Mouse (Mus musculus): ENCODE data around the gene Paip2b. TPM values are rescaled to one million over a fixed set of nuclear protein-coding genes. Genes with fewer than 3 reads are reported as not detected.

Paip2b gene
- total and polyA plus RNA-seq, 3 experiments: 13.4 to 39.4 (median 35.4) TPM

GRCm38 (mm10) chr6:83768485-83768884 lies 63.1 kb downstream of the Paip2b start:
- intact Hi-C loops (cut with DNase I): no loop called here
- 25% methylated on average over 5 of the region's 5 CpGs for WGBS
- Histone ChIP-seq H3K36me3 (ENCODE audit: control insufficient read depth, insufficient read depth, low read length) (no peaks in the 10 kb centered on the region), H3K4me3 (no peak overlapping the region), H3K4me1 (ENCODE audit: control insufficient read depth, insufficient read depth, low read length) (peaks cover 1% of the 10 kb centered on the region; the same call in 1 of the 2 replicates), H3K79me2 (replicated peaks; ENCODE audit: control insufficient read depth, insufficient read depth, low read length) (no peaks in the 10 kb centered on the region), H3K27ac (no peak overlapping the region), H3K27me3 (ENCODE audit: control insufficient read depth, insufficient read depth, low read length) (no peaks in the 10 kb centered on the region), H3K9ac (ENCODE audit: low read depth, low read length) (no peak overlapping the region)
- TF ChIP-seq EP300 (IDR thresholded peaks at IDR 0.05; ENCODE audit: insufficient read depth, low read depth, low read length): no peak
- TF ChIP-seq CTCF (IDR thresholded peaks at IDR 0.05): no peak
- TF ChIP-seq POLR2A (IDR thresholded peaks at IDR 0.05; ENCODE audit: insufficient read depth, low read depth, low read length): no peak
- DNase-seq: peak in 1 of 2 experiments; percentile 39

GRCm38 (mm10) chr6:83766982-83767381 lies 64.6 kb downstream of the Paip2b start:
- Histone ChIP-seq H3K4me1 (ENCODE audit: control insufficient read depth, insufficient read depth, low read length) (peaks cover 3% of the 10 kb centered on the region; the same call in 1 of the 2 replicates), H3K27ac (no peak overlapping the region), H3K9ac (ENCODE audit: low read depth, low read length) (no peak overlapping the region), H3K4me3 (no peak overlapping the region), H3K36me3 (ENCODE audit: control insufficient read depth, insufficient read depth, low read length) (no peaks in the 10 kb centered on the region), H3K79me2 (replicated peaks; ENCODE audit: control insufficient read depth, insufficient read depth, low read length) (no peaks in the 10 kb centered on the region), H3K27me3 (ENCODE audit: control insufficient read depth, insufficient read depth, low read length) (no peaks in the 10 kb centered on the region)
- no peak for TF ChIP-seq POLR2A (IDR thresholded peaks at IDR 0.05; ENCODE audit: insufficient read depth, low read depth, low read length)
- TF ChIP-seq CTCF (IDR thresholded peaks at IDR 0.05): no peak
- TF ChIP-seq EP300 (IDR thresholded peaks at IDR 0.05; ENCODE audit: insufficient read depth, low read depth, low read length): 0 out of 2 replicates have a peak, but pooled peaks have one; percentile 13
- DNase-seq: peak in 1 of 2 experiments; percentile 40
- intact Hi-C loops (cut with DNase I): no loop called here
- 41% methylated on average over 3 of the region's 3 CpGs for WGBS

- Histone ChIP-seq H3K4me3 (peak overlapping the region; percentile 33), H3K79me2 (replicated peaks; ENCODE audit: control insufficient read depth, insufficient read depth, low read length) (no peaks in the 10 kb centered on the region), H3K4me1 (ENCODE audit: control insufficient read depth, insufficient read depth, low read length) (peaks cover 1% of the 10 kb centered on the region; the same call in 1 of the 2 replicates), H3K36me3 (ENCODE audit: control insufficient read depth, insufficient read depth, low read length) (no peaks in the 10 kb centered on the region), H3K27me3 (ENCODE audit: control insufficient read depth, insufficient read depth, low read length) (no peaks in the 10 kb centered on the region), H3K9ac (ENCODE audit: low read depth, low read length) (peak overlapping the region; percentile 4), H3K27ac (no peak overlapping the region)
- intact Hi-C loops (cut with DNase I): no loop called here
- WGBS: 6% methylated on average over 35 of the region's 35 CpGs
- peak; percentile 31 to 36 for DNase-seq
- TF ChIP-seq EP300 (IDR thresholded peaks at IDR 0.05; ENCODE audit: insufficient read depth, low read depth, low read length) (no peak), CTCF (IDR thresholded peaks at IDR 0.05) (peak; percentile 21; the same call in 1 of the 2 replicates)
These were observed 68.6 kb downstream of the Paip2b start for GRCm38 (mm10) chr6:83762880-83763431.

- H3K9ac ChIP-seq (ENCODE audit: low read depth, low read length): peak within 1 kb of the TSS; percentile 4
- TF ChIP-seq POLR2A (IDR thresholded peaks at IDR 0.05; ENCODE audit: insufficient read depth, low read depth, low read length) (no peak), CTCF (IDR thresholded peaks at IDR 0.05) (no peak), EP300 (IDR thresholded peaks at IDR 0.05; ENCODE audit: insufficient read depth, low read depth, low read length) (no peak)
- H3K79me2 ChIP-seq (replicated peaks; ENCODE audit: control insufficient read depth, insufficient read depth, low read length): no peaks in the 10 kb centered on the region
- no peak within 1 kb of the TSS for H3K27ac ChIP-seq
- intact Hi-C loops (cut with DNase I): no loop called here
- no peaks in the 10 kb centered on the region for H3K36me3 ChIP-seq (ENCODE audit: control insufficient read depth, insufficient read depth, low read length)
- H3K4me1 ChIP-seq (ENCODE audit: control insufficient read depth, insufficient read depth, low read length): peaks cover 1% of the 10 kb centered on the region; the same call in 1 of the 2 replicates
- peak within 1 kb of the TSS; percentile 33 for H3K4me3 ChIP-seq
- H3K27me3 ChIP-seq (ENCODE audit: control insufficient read depth, insufficient read depth, low read length): no peaks in the 10 kb centered on the region
- WGBS: 44% methylated on average over 6 of the region's 6 CpGs
- no peak for DNase-seq
These were observed 69.2 kb downstream of the Paip2b start, which contains the start of gene Ankrd53 for GRCm38 (mm10) chr6:83762344-83762743. Gene Ankrd53 (plus strand): TSS chr6:83762644.

GRCm38 (mm10) chr6:83756051-83756450 lies 75.5 kb downstream of the Paip2b start:
- intact Hi-C loops (cut with DNase I): no loop called here
- H3K4me3 ChIP-seq: no peak overlapping the region
- DNase-seq: no peak
- H3K4me1 ChIP-seq (ENCODE audit: control insufficient read depth, insufficient read depth, low read length): no peaks in the 10 kb centered on the region
- WGBS: 70% methylated on average over 9 of the region's 9 CpGs
- H3K36me3 ChIP-seq (ENCODE audit: control insufficient read depth, insufficient read depth, low read length): no peaks in the 10 kb centered on the region
- H3K9ac ChIP-seq (ENCODE audit: low read depth, low read length): no peak overlapping the region
- H3K79me2 ChIP-seq (replicated peaks; ENCODE audit: control insufficient read depth, insufficient read depth, low read length): no peaks in the 10 kb centered on the region
- H3K27ac ChIP-seq: no peak overlapping the region
- no peaks in the 10 kb centered on the region for H3K27me3 ChIP-seq (ENCODE audit: control insufficient read depth, insufficient read depth, low read length)
- TF ChIP-seq CTCF (IDR thresholded peaks at IDR 0.05) (no peak), POLR2A (IDR thresholded peaks at IDR 0.05; ENCODE audit: insufficient read depth, low read depth, low read length) (no peak)

Other genes starting within 250 kb of the Paip2b start
- under 1 TPM; 0.27 to 0.57 TPM for gene Clec4f, start 175.6 kb downstream of the Paip2b start, total RNA-seq (2021)
- 0.23 TPM in 1 of 2 replicates, not detected in the other for gene Clec4f, start 175.6 kb downstream of the Paip2b start, polyA plus RNA-seq (2012; rRNA removed)
- gene Cd207, start 153.9 kb downstream of the Paip2b start, total RNA-seq (2021): 1 to 10 TPM in 1 of 2 experiments, under 1 TPM in 1; 0.86 to 1.1 TPM
- gene Cd207, start 153.9 kb downstream of the Paip2b start, polyA plus RNA-seq (2012; rRNA removed): 1.6 and 4.2 TPM in 2 replicates
- gene Vax2, start 120.5 kb downstream of the Paip2b start, total RNA-seq (2021): not detected
- gene Vax2, start 120.5 kb downstream of the Paip2b start, polyA plus RNA-seq (2012; rRNA removed): not detected in 2 replicates
- not detected for gene Atp6v1b1, start 88.8 kb downstream of the Paip2b start, total RNA-seq (2021)
- gene Atp6v1b1, start 88.8 kb downstream of the Paip2b start, polyA plus RNA-seq (2012; rRNA removed): 1.4 TPM in 1 of 2 replicates, not detected in the other
- gene Ankrd53, start 69.1 kb downstream of the Paip2b start, total RNA-seq (2021): not detected
- 0.12 TPM in 1 of 2 replicates, not detected in the other for gene Ankrd53, start 69.1 kb downstream of the Paip2b start, polyA plus RNA-seq (2012; rRNA removed)
- gene Tex261, start 55.9 kb downstream of the Paip2b start, total RNA-seq (2021): 100 to 1,000 TPM in 1 of 2 experiments, 10 to 100 TPM in 1; 90.6 to 102 TPM
- gene Tex261, start 55.9 kb downstream of the Paip2b start, polyA plus RNA-seq (2012; rRNA removed): 126 and 156 TPM in 2 replicates
- 10 to 100 TPM; 16.1 to 18.3 TPM for gene Nagk, start 36.8 kb downstream of the Paip2b start, total RNA-seq (2021)
- 14.1 and 14.2 TPM in 2 replicates for gene Nagk, start 36.8 kb downstream of the Paip2b start, polyA plus RNA-seq (2012; rRNA removed)
- 10 to 100 TPM; 55.0 to 55.2 TPM for gene Zfp638, start 35.4 kb upstream of the Paip2b start, total RNA-seq (2021)
- 7.3 and 17.2 TPM in 2 replicates for gene Zfp638, start 35.4 kb upstream of the Paip2b start, polyA plus RNA-seq (2012; rRNA removed)
- gene Dysf, start 176.8 kb upstream of the Paip2b start, total RNA-seq (2021): 100 to 1,000 TPM in 1 of 2 experiments, 10 to 100 TPM in 1; 87.4 to 100 TPM
- 51.1 and 66.4 TPM in 2 replicates for gene Dysf, start 176.8 kb upstream of the Paip2b start, polyA plus RNA-seq (2012; rRNA removed)